Comparison of ENCODE assay signal across 8 mouse cellular contexts in the genomic region with DNA sequence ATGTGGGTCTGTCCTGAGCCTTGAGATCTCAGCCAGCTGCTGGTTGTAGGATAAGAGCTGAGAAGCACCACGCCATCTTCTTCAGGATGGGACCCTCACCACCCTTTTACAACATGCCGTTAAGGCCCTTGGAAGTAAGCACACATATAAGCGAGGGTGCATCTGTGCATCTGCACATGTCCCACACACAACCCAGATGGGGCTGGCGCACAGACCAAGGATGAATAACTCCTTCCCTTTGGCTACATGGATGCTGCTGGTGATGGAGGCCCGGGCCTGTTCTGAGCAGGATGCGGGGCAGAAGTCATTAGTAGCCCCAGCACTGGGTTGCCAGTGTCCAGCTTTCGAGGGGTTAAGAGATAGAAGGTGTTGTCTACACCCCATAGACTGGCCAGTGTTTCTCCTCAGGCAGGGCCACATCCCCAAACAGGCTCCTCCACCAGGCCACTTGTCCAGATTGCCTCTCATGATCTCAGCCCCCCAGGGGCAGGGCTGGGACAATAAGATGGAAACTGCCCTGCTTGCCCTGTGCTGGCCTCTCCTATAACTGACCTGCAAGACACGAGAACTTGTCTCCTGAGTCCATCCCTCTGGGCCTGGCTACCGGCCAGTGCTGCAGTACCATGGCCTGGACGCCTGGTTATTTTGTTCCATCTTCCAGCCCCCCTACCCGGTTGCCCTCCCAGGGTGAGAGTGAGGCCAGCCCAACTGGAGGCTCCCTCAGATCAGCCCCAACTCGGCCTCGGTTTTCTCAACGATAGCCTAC. TPM values are rescaled to one million over a fixed set of nuclear protein-coding genes. Genes with fewer than 3 reads are reported as not detected.
A peak's percentile ranks its signal among the peaks of the same experiment; 100 is the strongest.
DNase-seq lines count a peak whose midpoint lies in the region; ATAC-seq and TF ChIP-seq lines count a peak whose summit lies in the region.

No protein-coding gene starts in this region.

- 32% methylated on average over 14 of the region's 14 CpGs for WGBS in lung, embryonic 14.5 days
- WGBS in embryonic facial prominence, embryonic 15.5 days: 34% methylated on average over 14 of the region's 14 CpGs
- WGBS in hindbrain, embryonic 13.5 days: 24% methylated on average over 14 of the region's 14 CpGs
- WGBS in midbrain, embryonic 16.5 days: 21% methylated on average over 14 of the region's 14 CpGs

- no peak overlapping the region for H3K27ac ChIP-seq in lung, embryonic 14.5 days (ENCODE audit: low read depth)
- H3K27ac ChIP-seq in embryonic facial prominence, embryonic 15.5 days (replicated peaks): peak overlapping the region; percentile 89; the same call in 1 of the 2 replicates
- peak overlapping the region; percentile 100 for H3K27ac ChIP-seq in hindbrain, embryonic 13.5 days
- H3K27ac ChIP-seq in midbrain, embryonic 16.5 days (ENCODE audit: low read length): peak overlapping the region; percentile 100

- H3K27me3 ChIP-seq in lung, embryonic 14.5 days (ENCODE audit: insufficient read depth, low read length): no peaks in the 10 kb centered on the region
- H3K27me3 ChIP-seq in embryonic facial prominence, embryonic 15.5 days: no peaks in the 10 kb centered on the region
- H3K27me3 ChIP-seq in hindbrain, embryonic 13.5 days: 0 out of 2 replicates have a peak, but pooled peaks cover 2% of the 10 kb centered on the region
- no peaks in the 10 kb centered on the region for H3K27me3 ChIP-seq in midbrain, embryonic 16.5 days (ENCODE audit: control insufficient read depth, insufficient read depth, low read depth, low read length)

- no peak for ATAC-seq in lung, embryonic 14.5 days (ENCODE audit: insufficient read depth)
- no peak for ATAC-seq in embryonic facial prominence, embryonic 15.5 days (ENCODE audit: insufficient number of reproducible peaks, low FRiP score, low TSS enrichment, low read depth)
- no peak for ATAC-seq in hindbrain, embryonic 13.5 days (ENCODE audit: low FRiP score)
- no peak for ATAC-seq in midbrain, embryonic 16.5 days

- peak; percentile 70 for DNase-seq in lung, embryonic 14.5 days
- no peak for DNase-seq in lung, postnatal 14 days
- DNase-seq in frontal cortex, postnatal 10 days (ENCODE audit: low spot score in 2 of 2): no peak
- no peak for DNase-seq in right cerebral cortex, postnatal 10 days (ENCODE audit: low spot score in 2 of 2)
- DNase-seq in ovary, adult 18-20 months (ENCODE audit: low spot score): no peak

- peaks cover 19% of the 10 kb centered on the region for H3K4me1 ChIP-seq in lung, embryonic 14.5 days (ENCODE audit: insufficient read depth)
- H3K4me1 ChIP-seq in embryonic facial prominence, embryonic 15.5 days: peaks cover 54% of the 10 kb centered on the region
- H3K4me1 ChIP-seq in hindbrain, embryonic 13.5 days (replicated peaks): peaks cover 59% of the 10 kb centered on the region
- H3K4me1 ChIP-seq in midbrain, embryonic 16.5 days (ENCODE audit: control insufficient read depth, insufficient read depth, low read length): peaks cover 43% of the 10 kb centered on the region

- peak overlapping the region; percentile 93 for H3K4me3 ChIP-seq in lung, embryonic 14.5 days (ENCODE audit: low read depth, low read length)
- H3K4me3 ChIP-seq in embryonic facial prominence, embryonic 15.5 days (replicated peaks): peak overlapping the region; percentile 99
- peak overlapping the region; percentile 100 for H3K4me3 ChIP-seq in hindbrain, embryonic 13.5 days
- peak overlapping the region; percentile 83 for H3K4me3 ChIP-seq in midbrain, embryonic 16.5 days (ENCODE audit: low read depth, low read length)

- no peaks in the 10 kb centered on the region for H3K9me3 ChIP-seq in lung, embryonic 14.5 days (ENCODE audit: low read depth, low read length)
- no peaks in the 10 kb centered on the region for H3K9me3 ChIP-seq in embryonic facial prominence, embryonic 15.5 days (replicated peaks)
- no peaks in the 10 kb centered on the region for H3K9me3 ChIP-seq in hindbrain, embryonic 13.5 days
- H3K9me3 ChIP-seq in midbrain, embryonic 16.5 days (replicated peaks; ENCODE audit: control insufficient read depth, low read length, poor library complexity, severe bottlenecking): no peaks in the 10 kb centered on the region

- peak overlapping the region; percentile 90 for H3K4me2 ChIP-seq in lung, embryonic 14.5 days
- peak overlapping the region; percentile 80 for H3K4me2 ChIP-seq in embryonic facial prominence, embryonic 15.5 days (replicated peaks)
- H3K4me2 ChIP-seq in hindbrain, embryonic 13.5 days: peak overlapping the region; percentile 99
- H3K4me2 ChIP-seq in midbrain, embryonic 16.5 days (ENCODE audit: low read length): peak overlapping the region; percentile 99

- peaks cover 23% of the 10 kb centered on the region for H3K36me3 ChIP-seq in lung, embryonic 14.5 days (ENCODE audit: insufficient read depth)
- H3K36me3 ChIP-seq in embryonic facial prominence, embryonic 15.5 days: peaks cover 17% of the 10 kb centered on the region
- H3K36me3 ChIP-seq in hindbrain, embryonic 13.5 days: peaks cover 25% of the 10 kb centered on the region
- peaks cover 13% of the 10 kb centered on the region for H3K36me3 ChIP-seq in midbrain, embryonic 16.5 days (ENCODE audit: control insufficient read depth, insufficient read depth, low read length)

- TF ChIP-seq CTCF in lung, embryonic 14.5 days (IDR thresholded peaks at IDR 0.05; ENCODE audit: low read depth): peak; percentile 17; the same call in 1 of the 2 replicates

- peak overlapping the region; percentile 99 for H3K9ac ChIP-seq in lung, embryonic 14.5 days
- peak overlapping the region; percentile 98; the same call in 1 of the 2 replicates for H3K9ac ChIP-seq in embryonic facial prominence, embryonic 15.5 days
- H3K9ac ChIP-seq in hindbrain, embryonic 13.5 days: peak overlapping the region; percentile 100
- H3K9ac ChIP-seq in midbrain, embryonic 16.5 days (ENCODE audit: low read depth, low read length): peak overlapping the region; percentile 100

RNA-seq across cellular contexts. Expression of gene Dbn1, which starts 1.7 kb away (rescaled TPM):
- polyA plus RNA-seq in lung, embryonic 14.5 days (2014; fragmentation: Nextera tagmentation; extraction: Ambion mirVana): 135 and 153 TPM in 2 replicates
- polyA plus RNA-seq in embryonic facial prominence, embryonic 15.5 days (2015; fragmentation: Nextera tagmentation; extraction: Ambion mirVana): 190 and 193 TPM in 2 replicates
- polyA plus RNA-seq in hindbrain, embryonic 13.5 days (2015; fragmentation: Nextera tagmentation; extraction: Ambion mirVana): 615 and 625 TPM in 2 replicates
- polyA plus RNA-seq in midbrain, embryonic 16.5 days (2015; fragmentation: Nextera tagmentation; extraction: Ambion mirVana): 617 and 675 TPM in 2 replicates

RNA-seq across cellular contexts. Expression of gene Prr7, which starts 22.1 kb away (rescaled TPM):
- polyA plus RNA-seq in lung, embryonic 14.5 days (2014; fragmentation: Nextera tagmentation; extraction: Ambion mirVana): 0.46 and 0.53 TPM in 2 replicates
- 1.5 TPM in 2 replicates for polyA plus RNA-seq in embryonic facial prominence, embryonic 15.5 days (2015; fragmentation: Nextera tagmentation; extraction: Ambion mirVana)
- 2.6 and 3.2 TPM in 2 replicates for polyA plus RNA-seq in hindbrain, embryonic 13.5 days (2015; fragmentation: Nextera tagmentation; extraction: Ambion mirVana)
- polyA plus RNA-seq in midbrain, embryonic 16.5 days (2015; fragmentation: Nextera tagmentation; extraction: Ambion mirVana): 5.0 and 5.6 TPM in 2 replicates

RNA-seq across cellular contexts. Expression of gene Pdlim7, which starts 27.3 kb away (rescaled TPM):
- polyA plus RNA-seq in lung, embryonic 14.5 days (2014; fragmentation: Nextera tagmentation; extraction: Ambion mirVana): 185 and 199 TPM in 2 replicates
- polyA plus RNA-seq in embryonic facial prominence, embryonic 15.5 days (2015; fragmentation: Nextera tagmentation; extraction: Ambion mirVana): 165 and 180 TPM in 2 replicates
- 141 and 146 TPM in 2 replicates for polyA plus RNA-seq in hindbrain, embryonic 13.5 days (2015; fragmentation: Nextera tagmentation; extraction: Ambion mirVana)
- polyA plus RNA-seq in midbrain, embryonic 16.5 days (2015; fragmentation: Nextera tagmentation; extraction: Ambion mirVana): 156 and 158 TPM in 2 replicates

RNA-seq across cellular contexts. Expression of gene Grk6, which starts 41.3 kb away (rescaled TPM):
- polyA plus RNA-seq in lung, embryonic 14.5 days (2014; fragmentation: Nextera tagmentation; extraction: Ambion mirVana): 64.3 and 71.0 TPM in 2 replicates
- 43.8 and 45.1 TPM in 2 replicates for polyA plus RNA-seq in embryonic facial prominence, embryonic 15.5 days (2015; fragmentation: Nextera tagmentation; extraction: Ambion mirVana)
- 27.7 and 31.3 TPM in 2 replicates for polyA plus RNA-seq in hindbrain, embryonic 13.5 days (2015; fragmentation: Nextera tagmentation; extraction: Ambion mirVana)
- 28.3 and 31.8 TPM in 2 replicates for polyA plus RNA-seq in midbrain, embryonic 16.5 days (2015; fragmentation: Nextera tagmentation; extraction: Ambion mirVana)

RNA-seq across cellular contexts. Expression of gene Dok3, which starts 42.9 kb away (rescaled TPM):
- polyA plus RNA-seq in lung, embryonic 14.5 days (2014; fragmentation: Nextera tagmentation; extraction: Ambion mirVana): 2.0 and 2.6 TPM in 2 replicates
- 5.5 and 6.3 TPM in 2 replicates for polyA plus RNA-seq in embryonic facial prominence, embryonic 15.5 days (2015; fragmentation: Nextera tagmentation; extraction: Ambion mirVana)
- 4.1 and 5.7 TPM in 2 replicates for polyA plus RNA-seq in hindbrain, embryonic 13.5 days (2015; fragmentation: Nextera tagmentation; extraction: Ambion mirVana)
- polyA plus RNA-seq in midbrain, embryonic 16.5 days (2015; fragmentation: Nextera tagmentation; extraction: Ambion mirVana): 5.1 and 5.6 TPM in 2 replicates
